Mouse (Mus musculus) midbrain, embryonic 16.5 days (tissue): Measurements from ENCODE around the gene Ttyh2. TPM values are rescaled to one million over a fixed set of nuclear protein-coding genes. Genes with fewer than 3 reads are reported as not detected.

Experiments
- ATAC-seq: fragments of 200-750 bp; cut with Nextera tagmentation; 2 replicates; pipeline ENCODE4 v1.8.0; 2017; ENCODE audit warnings: moderate TSS enrichment
- H3K27ac ChIP-seq: fragments of 300-500 bp; sonication (generic); 2 replicates; pipeline ENCODE4 v1.5.1; 2014; ENCODE audit warnings: mild to moderate bottlenecking, low read length, mixed read lengths
- H3K27me3 ChIP-seq: fragments of 300-500 bp; sonication (generic); 2 replicates; pipeline ENCODE4 v1.6.1; 2014; ENCODE audit warnings: low read depth, low read length, mixed read lengths; ENCODE audit not compliant: control insufficient read depth, insufficient read depth
- H3K36me3 ChIP-seq: fragments of 300-500 bp; sonication (generic); 2 replicates; pipeline ENCODE4 v1.6.1; 2014; ENCODE audit warnings: mild to moderate bottlenecking, low read length, moderate library complexity, mixed read lengths; ENCODE audit not compliant: control insufficient read depth, insufficient read depth
- H3K4me1 ChIP-seq: fragments of 300-500 bp; sonication (generic); 2 replicates; pipeline ENCODE4 v1.6.1; 2014; ENCODE audit warnings: mild to moderate bottlenecking, low read length, mixed read lengths; ENCODE audit not compliant: control insufficient read depth, insufficient read depth
- H3K4me2 ChIP-seq: fragments of 300-500 bp; sonication (generic); 2 replicates; pipeline ENCODE4 v1.6.1; 2014; ENCODE audit warnings: mild to moderate bottlenecking, low read length, mixed read lengths
- H3K4me3 ChIP-seq: fragments of 300-500 bp; sonication (generic); 2 replicates; pipeline ENCODE4 v1.5.1; 2014; ENCODE audit warnings: low read depth, mild to moderate bottlenecking, low read length, moderate library complexity, mixed read lengths
- H3K9ac ChIP-seq: fragments of 300-500 bp; sonication (generic); 2 replicates; pipeline ENCODE4 v1.6.1; 2014; ENCODE audit warnings: low read depth, low read length, mixed read lengths
- H3K9me3 ChIP-seq: fragments of 300-500 bp; sonication (generic); replicated peaks from 2 replicates; pipeline ENCODE4 v1.6.1; 2014; ENCODE audit warnings: mild to moderate bottlenecking, low read length, mixed read lengths; ENCODE audit not compliant: control insufficient read depth, poor library complexity, severe bottlenecking
- WGBS: fragments of 180-500 bp; shearing (Covaris S2); extraction: QIAGEN DNeasy Blood & Tissue Kit; methylation state at CpG from one replicate; pipeline ENCODE4 v1.1.7; 2014; 5-methylcytosine and 5-hydroxymethylcytosine counted together
- polyA plus RNA-seq: library from polyadenylated mRNA; unstranded; fragments of >200 nt; fragmentation: Nextera tagmentation; extraction: Ambion mirVana; gene quantifications from 2 replicates; pipeline ENCODE4 v1.2.1, GENCODE M21; 2015

Gene Ttyh2
- polyA plus RNA-seq, 1 experiment from 2014 or later: 30.9 TPM

- Histone ChIP-seq H3K27me3 (no peaks in the 10 kb centered on the region), H3K36me3 (no peaks in the 10 kb centered on the region), H3K4me3 (no peak overlapping the region), H3K4me1 (peaks cover 2% of the 10 kb centered on the region; the same call in 1 of the 2 replicates), H3K4me2 (no peak overlapping the region), H3K27ac (no peak overlapping the region), H3K9me3 (no peaks in the 10 kb centered on the region), H3K9ac (no peak overlapping the region)
- 62% methylated on average over 10 of the region's 10 CpGs for WGBS
- no peak for ATAC-seq
These were observed 12.4 kb downstream of the Ttyh2 start for GRCm38 (mm10) chr11:114687574-114688188.

GRCm38 (mm10) chr11:114688729-114689128 is 13.5 kb downstream of the Ttyh2 start:
- Histone ChIP-seq H3K27ac (no peak overlapping the region), H3K4me1 (peaks cover 2% of the 10 kb centered on the region; the same call in 1 of the 2 replicates), H3K4me2 (no peak overlapping the region), H3K36me3 (no peaks in the 10 kb centered on the region), H3K9ac (no peak overlapping the region), H3K9me3 (no peaks in the 10 kb centered on the region), H3K27me3 (no peaks in the 10 kb centered on the region), H3K4me3 (no peak overlapping the region)
- 89% methylated on average over 2 of the region's 3 CpGs for WGBS
- no peak for ATAC-seq

GRCm38 (mm10) chr11:114690192-114690591 is 15.0 kb downstream of the Ttyh2 start:
- Histone ChIP-seq H3K9me3 (no peaks in the 10 kb centered on the region), H3K27me3 (no peaks in the 10 kb centered on the region), H3K4me1 (peaks cover 2% of the 10 kb centered on the region; the same call in 1 of the 2 replicates), H3K36me3 (0 out of 2 replicates have a peak, but pooled peaks cover 2% of the 10 kb centered on the region), H3K4me2 (no peak overlapping the region), H3K4me3 (no peak overlapping the region), H3K9ac (no peak overlapping the region), H3K27ac (no peak overlapping the region)
- no peak for ATAC-seq
- 90% methylated on average over 15 of the region's 15 CpGs for WGBS

- Histone ChIP-seq H3K27me3 (no peaks in the 10 kb centered on the region), H3K4me2 (no peak overlapping the region), H3K36me3 (0 out of 2 replicates have a peak, but pooled peaks cover 2% of the 10 kb centered on the region), H3K4me3 (no peak overlapping the region), H3K4me1 (no peaks in the 10 kb centered on the region), H3K27ac (no peak overlapping the region), H3K9ac (no peak overlapping the region), H3K9me3 (no peaks in the 10 kb centered on the region)
- WGBS: 66% methylated on average over 6 of the region's 6 CpGs
- ATAC-seq: no peak
These were observed 16.4 kb downstream of the Ttyh2 start for GRCm38 (mm10) chr11:114691454-114692182.

- no peaks in the 10 kb centered on the region for H3K9me3 ChIP-seq
- H3K36me3 ChIP-seq: 0 out of 2 replicates have a peak, but pooled peaks cover 2% of the 10 kb centered on the region
- no peak overlapping the region for H3K9ac ChIP-seq
- no peak overlapping the region for H3K4me3 ChIP-seq
- H3K4me2 ChIP-seq: no peak overlapping the region
- H3K27me3 ChIP-seq: no peaks in the 10 kb centered on the region
- H3K27ac ChIP-seq: no peak overlapping the region
- no peak for ATAC-seq
- WGBS: 37% methylated on average over 7 of the region's 7 CpGs
- H3K4me1 ChIP-seq: no peaks in the 10 kb centered on the region
These were observed 17.4 kb downstream of the Ttyh2 start for GRCm38 (mm10) chr11:114692601-114693000.

- Histone ChIP-seq H3K4me3 (no peak overlapping the region), H3K36me3 (0 out of 2 replicates have a peak, but pooled peaks cover 2% of the 10 kb centered on the region), H3K4me1 (no peaks in the 10 kb centered on the region), H3K27ac (no peak overlapping the region), H3K9ac (no peak overlapping the region), H3K9me3 (no peaks in the 10 kb centered on the region), H3K4me2 (no peak overlapping the region), H3K27me3 (no peaks in the 10 kb centered on the region)
- no peak for ATAC-seq
- WGBS: 88% methylated on average over 6 of the region's 6 CpGs
These were observed 18.2 kb downstream of the Ttyh2 start for GRCm38 (mm10) chr11:114693456-114693855.

- Histone ChIP-seq H3K27me3 (no peaks in the 10 kb centered on the region), H3K4me3 (no peak overlapping the region), H3K27ac (no peak overlapping the region), H3K36me3 (0 out of 2 replicates have a peak, but pooled peaks cover 2% of the 10 kb centered on the region), H3K4me1 (no peaks in the 10 kb centered on the region), H3K9ac (no peak overlapping the region), H3K9me3 (no peaks in the 10 kb centered on the region), H3K4me2 (no peak overlapping the region)
- ATAC-seq: no peak
- 86% methylated on average over 2 of the region's 2 CpGs for WGBS
These were observed 19.2 kb downstream of the Ttyh2 start for GRCm38 (mm10) chr11:114694451-114694850.

GRCm38 (mm10) chr11:114698496-114698895 is 23.3 kb downstream of the Ttyh2 start:
- Histone ChIP-seq H3K9me3 (no peaks in the 10 kb centered on the region), H3K36me3 (0 out of 2 replicates have a peak, but pooled peaks cover 2% of the 10 kb centered on the region), H3K27ac (no peak overlapping the region), H3K9ac (no peak overlapping the region), H3K4me2 (no peak overlapping the region), H3K4me1 (peaks cover under 1% of the 10 kb centered on the region), H3K4me3 (no peak overlapping the region), H3K27me3 (no peaks in the 10 kb centered on the region)
- 92% methylated on average over 7 of the region's 7 CpGs for WGBS
- no peak for ATAC-seq

- H3K27me3 ChIP-seq: no peaks in the 10 kb centered on the region
- H3K36me3 ChIP-seq: no peaks in the 10 kb centered on the region
- peaks cover 10% of the 10 kb centered on the region for H3K4me1 ChIP-seq
- no peak overlapping the region for H3K27ac ChIP-seq
- H3K4me2 ChIP-seq: no peak overlapping the region
- no peaks in the 10 kb centered on the region for H3K9me3 ChIP-seq
- WGBS: 88% methylated on average over 12 of the region's 12 CpGs
- H3K4me3 ChIP-seq: no peak overlapping the region
- ATAC-seq: no peak
- H3K9ac ChIP-seq: no peak overlapping the region
These were observed 24.3 kb downstream of the Ttyh2 start for GRCm38 (mm10) chr11:114699511-114699910.
